Mouse (Mus musculus) megakaryocyte, embryonic 14.5 days (primary cell): ENCODE measurements around the gene Gm14326. TPM values are rescaled to one million over a fixed set of nuclear protein-coding genes. Genes with fewer than 3 reads are reported as not detected.
"Not testable (repeated sequence)": the region's sequence is repeated elsewhere in the genome, so short reads cannot be mapped to it uniquely, and the experiment has no call there.

Experiments used
- H3K27me3 ChIP-seq: replicated peaks from 2 replicates; pipeline ENCODE3; 2012; ENCODE audit warnings: inconsistent platforms
- H3K36me3 ChIP-seq: replicated peaks from 2 replicates; pipeline ENCODE3; 2012; ENCODE audit warnings: low read length, inconsistent platforms, mixed read lengths
- H3K4me1 ChIP-seq: 2 replicates; pipeline ENCODE4 v1.6.1; 2012; ENCODE audit warnings: inconsistent platforms
- H3K4me3 ChIP-seq: replicated peaks from 2 replicates; pipeline ENCODE3; 2012; ENCODE audit warnings: moderate library complexity, mild to moderate bottlenecking, inconsistent platforms
- H3K9me3 ChIP-seq: 2 replicates; pipeline ENCODE4 v1.6.1; 2012; ENCODE audit warnings: inconsistent platforms
- polyA plus RNA-seq: library from polyadenylated mRNA; stranded (reverse); fragments of >175 nt; gene quantifications from 2 replicates; pipeline ENCODE4 v1.2.3, GENCODE M21; 2012; ENCODE audit warnings: low replicate concordance; ENCODE audit not compliant: insufficient read depth

The Gm14326 gene
- polyA plus RNA-seq = 1.6 TPM in 1 of 2 replicates, not detected in the other

DNA sequence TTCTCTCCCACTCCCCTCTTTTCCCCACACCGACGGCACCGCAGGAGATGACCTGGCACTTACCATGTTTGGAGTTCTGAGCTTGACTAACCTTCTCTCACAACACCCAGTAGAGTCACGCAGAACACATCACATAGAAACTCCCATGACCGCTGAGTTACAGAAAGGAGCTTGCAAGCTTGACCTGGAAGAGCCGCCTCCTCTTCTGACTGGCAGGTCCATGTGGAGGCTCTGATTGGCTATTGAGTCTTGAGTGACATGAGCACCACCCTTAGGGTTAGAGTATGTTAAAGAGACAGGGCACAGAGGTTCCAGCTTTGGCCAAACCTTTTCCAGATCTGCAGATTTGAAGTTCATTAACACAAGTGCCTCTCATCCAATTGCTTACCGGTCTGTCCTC lies at the start of gene Gm14326:
Gm14326 (minus strand) TSS at position 153 of the 400 bp plus-strand sequence.
- not testable (repeated sequence) for H3K27me3 ChIP-seq, H3K9me3 ChIP-seq, H3K4me1 ChIP-seq, H3K36me3 ChIP-seq
- peak within 1 kb of the TSS; percentile 87 for H3K4me3 ChIP-seq

DNA sequence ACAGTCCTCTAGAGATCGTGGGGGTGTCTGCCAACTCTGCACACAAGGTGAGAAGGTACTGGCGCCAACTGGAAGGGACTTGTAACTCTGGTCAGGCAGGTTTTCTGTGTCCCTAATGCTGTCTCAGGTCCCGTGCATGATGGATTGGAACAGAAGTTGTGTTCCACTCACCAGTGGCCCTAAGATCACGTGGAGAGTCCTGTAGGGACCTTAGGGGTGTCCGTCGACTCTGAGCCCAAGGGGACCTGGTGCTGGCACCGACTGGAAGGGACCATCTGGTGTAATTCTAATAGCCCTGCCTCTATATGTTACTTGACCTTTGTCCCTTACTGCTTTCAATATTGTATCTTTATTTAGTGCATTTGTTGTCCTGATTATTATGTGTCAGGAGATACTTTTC lies 17.7 kb upstream of the Gm14326 start:
- not testable (repeated sequence) for H3K4me3 ChIP-seq, H3K36me3 ChIP-seq, H3K9me3 ChIP-seq, H3K27me3 ChIP-seq, H3K4me1 ChIP-seq

DNA sequence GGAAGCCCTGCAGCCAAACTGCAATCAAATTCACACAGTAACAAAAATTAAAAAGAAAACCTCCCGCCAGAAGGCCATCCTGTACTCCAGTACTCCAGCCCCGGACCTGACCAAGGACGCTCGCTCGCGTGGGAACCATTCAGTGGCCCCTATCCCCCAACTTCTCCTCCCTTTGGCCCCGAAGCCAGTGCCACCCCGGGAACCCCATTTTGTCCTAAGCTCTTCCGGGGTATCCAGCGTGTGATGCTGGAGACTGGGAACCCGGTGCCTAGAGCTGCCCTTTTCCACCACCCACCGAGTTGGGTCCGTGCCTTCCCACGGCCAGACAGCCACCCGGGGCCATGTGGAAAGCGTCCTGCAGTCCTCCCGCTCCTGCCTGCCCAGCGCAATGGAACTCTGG lies 363 bp downstream of the Gm14326 start:
- H3K4me3 ChIP-seq = peak overlapping the region; percentile 87
- H3K4me1 ChIP-seq, H3K27me3 ChIP-seq, H3K9me3 ChIP-seq, H3K36me3 ChIP-seq: not testable (repeated sequence)

GRCm38 (mm10) chr2:177925563-177926103 lies 31.5 kb downstream of the Gm14326 start, which contains the start of gene Zfp972:
Gene Zfp972, minus strand, starts transcription at chr2:177925613.
- not testable (repeated sequence) for H3K9me3 ChIP-seq, H3K4me1 ChIP-seq
- peak within 1 kb of the TSS; percentile 67 for H3K4me3 ChIP-seq

DNA sequence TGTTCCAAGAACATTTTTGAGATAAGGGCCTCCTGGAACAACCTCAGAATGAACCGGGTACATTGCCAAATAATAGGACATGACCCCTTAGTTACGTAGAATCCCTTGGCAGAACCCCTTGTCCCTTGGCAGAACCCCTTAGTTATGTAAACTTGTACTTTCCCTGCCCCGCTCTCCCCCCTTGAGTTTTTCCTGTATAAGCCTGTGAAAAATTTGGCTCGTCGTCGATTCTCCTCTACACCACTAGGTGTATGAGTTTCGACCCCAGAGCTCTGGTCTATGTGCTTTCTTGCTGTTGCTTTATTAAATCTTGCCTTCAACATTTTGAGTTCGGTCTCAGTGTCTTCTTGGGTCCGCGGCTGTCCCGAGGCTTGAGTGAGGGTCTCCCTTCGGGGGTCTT lies 53.8 kb downstream of the Gm14326 start:
- not testable (repeated sequence) for H3K27me3 ChIP-seq, H3K9me3 ChIP-seq, H3K4me1 ChIP-seq, H3K36me3 ChIP-seq, H3K4me3 ChIP-seq

More at GRCm38 (mm10) chr2:177925563-177926103, 31.5 kb downstream of the Gm14326 start, which contains the start of gene Zfp972:
- H3K27me3 ChIP-seq, H3K36me3 ChIP-seq: not testable (repeated sequence)

GRCm38 (mm10) chr2:177898171-177898570 lies 58.9 kb downstream of the Gm14326 start:
- H3K9me3 ChIP-seq, H3K4me1 ChIP-seq, H3K27me3 ChIP-seq, H3K4me3 ChIP-seq, H3K36me3 ChIP-seq: not testable (repeated sequence)

DNA sequence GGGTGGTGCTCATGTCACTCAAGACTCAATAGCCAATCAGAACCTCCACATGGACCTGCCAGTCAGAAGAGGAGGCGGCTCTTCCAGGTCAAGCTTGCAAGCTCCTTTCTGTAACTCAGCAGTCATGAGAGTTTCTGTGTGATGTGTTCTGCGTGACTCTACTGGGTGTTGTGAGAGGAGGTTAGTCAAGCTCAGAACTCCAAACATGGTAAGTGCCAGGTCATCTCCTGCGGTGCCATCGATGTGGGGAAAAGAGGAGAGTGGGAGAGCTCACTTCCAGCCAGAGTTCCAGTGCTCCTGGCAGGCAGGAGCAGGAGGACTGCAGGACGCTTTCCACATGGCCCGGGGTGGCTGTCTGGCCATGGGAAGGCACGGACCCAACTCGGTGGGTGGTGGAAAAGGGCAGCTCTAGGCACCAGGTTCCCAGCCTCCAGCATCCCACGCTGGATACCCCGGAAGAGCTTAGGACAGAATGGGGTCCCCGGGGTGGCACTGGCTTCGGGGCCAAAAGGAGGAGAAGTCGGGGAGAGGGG lies 60.0 kb downstream of the Gm14326 start, which contains the start of gene Gm14327:
Gm14327 (plus strand) TSS at position 51 of the 533 bp plus-strand sequence.
- not testable (repeated sequence) for H3K4me1 ChIP-seq, H3K36me3 ChIP-seq, H3K27me3 ChIP-seq, H3K4me3 ChIP-seq, H3K9me3 ChIP-seq

- H3K9me3 ChIP-seq, H3K27me3 ChIP-seq, H3K4me3 ChIP-seq, H3K36me3 ChIP-seq, H3K4me1 ChIP-seq: not testable (repeated sequence)
Observed at GRCm38 (mm10) chr2:177887743-177888142, 69.4 kb downstream of the Gm14326 start.

Other genes with a start within 250 kb of the Gm14326 start
- gene Gm14322, start 198.0 kb downstream of the Gm14326 start, polyA plus RNA-seq = not detected in 2 replicates
- gene Gm14325, start 117.0 kb downstream of the Gm14326 start, polyA plus RNA-seq = 0.21 TPM in 1 of 2 replicates, not detected in the other
- not detected in 2 replicates for gene Gm14327, start 60.2 kb downstream of the Gm14326 start, polyA plus RNA-seq
- gene Zfp972, start 31.7 kb downstream of the Gm14326 start, polyA plus RNA-seq = not detected in 2 replicates
- gene Zfp971, start 66.0 kb upstream of the Gm14326 start, polyA plus RNA-seq = 1.4 TPM in 1 of 2 replicates, not detected in the other
- gene Zfp931, start 121.2 kb upstream of the Gm14326 start, polyA plus RNA-seq = not detected in 2 replicates
- gene Phactr3, start 161.7 kb upstream of the Gm14326 start, polyA plus RNA-seq = 1.2 and 2.3 TPM in 2 replicates